Mouse (Mus musculus) cerebellum, adult 8-10 months (tissue): ENCODE data around the gene Mex3a.
A peak's percentile ranks its signal among the peaks of the same experiment; 100 is the strongest.
"Not testable (repeated sequence)": the region's sequence is repeated elsewhere in the genome, so short reads cannot be mapped to it uniquely, and the experiment has no call there.

Experiments
- DNase-seq: peaks from one replicate; pipeline ENCODE4 v3.0.0; 2022

Mex3a gene

DNA sequence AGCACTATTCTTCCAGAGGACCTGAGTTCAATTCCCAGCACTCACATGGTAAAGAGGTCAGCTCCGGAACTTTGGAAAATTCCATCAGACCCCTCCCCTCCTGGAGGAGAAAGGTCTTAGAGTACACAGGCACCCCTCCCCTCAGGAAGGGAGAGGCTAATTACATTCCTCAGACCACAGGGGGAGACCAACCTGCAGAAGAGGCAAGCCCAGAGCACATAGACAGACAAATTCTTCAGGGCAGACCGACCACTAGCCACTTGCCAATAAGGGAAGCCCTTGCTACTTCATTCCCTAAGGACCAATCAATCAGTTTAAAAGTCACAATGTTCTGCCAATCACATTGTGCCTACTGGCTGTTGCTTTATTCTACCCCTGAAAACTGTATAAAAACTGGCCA, 40.6 kb downstream of the Mex3a start:
- no peak for DNase-seq

DNA sequence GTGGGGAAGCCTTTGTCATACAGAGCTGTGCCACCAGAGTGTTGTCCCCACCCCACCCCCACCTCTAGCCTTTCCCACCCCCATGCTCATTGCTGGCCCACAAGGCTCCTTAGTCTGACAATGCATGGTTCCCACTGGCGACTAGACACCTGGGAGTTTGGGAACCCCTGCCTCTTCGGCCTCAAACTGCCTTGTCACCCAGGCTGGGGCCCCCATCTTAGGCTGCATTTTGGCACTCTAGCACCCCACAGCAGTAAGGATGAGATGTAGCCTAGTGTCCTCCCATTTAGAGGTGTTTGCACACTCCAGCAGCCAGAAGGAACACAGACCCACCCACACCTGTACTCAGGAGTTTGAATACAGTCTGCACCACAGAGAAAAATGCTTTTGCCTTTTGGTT, 41.6 kb downstream of the Mex3a start:
- no peak for DNase-seq

DNA sequence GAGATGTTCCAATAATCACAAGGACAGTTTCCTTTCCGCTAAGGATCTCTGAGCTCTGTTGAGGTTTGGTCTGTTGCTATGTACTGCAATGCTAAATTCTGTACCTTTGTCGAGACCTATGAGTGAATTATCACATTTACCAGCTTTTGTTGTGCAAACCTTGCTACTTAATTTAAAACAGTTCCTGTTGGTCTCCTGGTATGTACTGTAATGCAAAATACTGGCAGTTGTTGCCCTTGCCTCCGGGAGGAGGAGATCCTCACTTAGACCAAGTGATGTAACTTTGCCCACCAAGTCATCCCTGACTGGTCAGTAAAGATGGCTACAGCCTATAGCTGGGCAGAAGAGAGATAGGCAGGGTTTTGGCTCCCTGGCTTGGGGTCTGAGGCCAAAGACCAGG, 43.3 kb downstream of the Mex3a start, which contains the start of gene Ssr2:
Ssr2 (plus strand) TSS at position 337 of the 400 bp plus-strand sequence.
- no peak for DNase-seq

DNA sequence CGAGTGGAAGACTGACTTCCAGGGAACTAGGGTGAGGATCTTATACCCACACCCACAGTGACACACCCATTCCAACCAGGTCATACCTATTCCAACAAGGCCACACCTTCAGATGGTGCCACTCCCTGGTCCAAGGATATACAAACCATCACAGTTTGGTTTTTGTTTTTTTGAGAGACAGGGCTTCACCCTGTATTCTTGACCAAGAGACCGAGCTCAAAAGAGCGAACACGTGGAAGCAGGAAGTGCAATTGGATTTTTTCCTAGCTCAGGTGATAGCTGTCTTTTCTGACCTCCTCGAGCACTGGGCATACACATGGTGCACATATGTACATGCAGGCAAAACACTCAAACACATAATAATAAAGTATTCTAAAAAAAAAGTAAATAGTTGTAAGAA, 45.7 kb downstream of the Mex3a start:
- DNase-seq: not testable (repeated sequence)

- DNase-seq: no peak
Measured at GRCm38 (mm10) chr3:88578498-88579424, 46.6 kb downstream of the Mex3a start.

DNA sequence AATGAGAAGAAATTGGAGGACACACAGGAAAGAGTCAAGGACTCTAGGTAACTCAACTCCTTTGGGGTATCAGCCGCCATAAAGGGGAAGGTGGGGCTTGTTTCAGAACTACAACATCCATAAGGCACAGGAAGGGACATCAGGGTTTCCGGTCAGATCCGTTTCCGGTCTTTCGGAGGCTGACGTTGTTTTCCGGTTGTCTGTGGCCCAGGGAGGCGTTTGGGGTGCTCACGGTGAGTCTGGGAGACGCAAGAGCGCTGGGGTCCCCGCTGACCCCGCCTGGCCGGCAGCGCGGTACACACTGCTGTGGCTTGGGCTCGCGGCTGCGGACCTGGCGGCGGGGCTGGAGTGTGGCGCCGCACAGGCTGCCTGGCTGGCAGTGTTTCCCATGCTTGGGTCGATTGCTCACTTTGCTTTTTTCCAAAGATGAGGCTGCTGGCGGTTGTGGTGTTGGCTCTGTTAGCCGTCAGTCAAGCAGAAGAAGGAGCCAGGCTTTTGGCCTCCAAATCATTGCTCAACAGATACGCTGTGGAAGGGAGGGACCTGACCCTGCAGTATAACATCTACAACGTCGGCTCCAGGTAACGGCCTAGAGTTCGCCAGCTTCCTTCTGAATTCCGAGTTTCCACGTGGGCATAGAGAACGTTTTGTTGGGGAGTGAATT, 47.4 kb downstream of the Mex3a start:
- DNase-seq: peak; percentile 80

GRCm38 (mm10) chr3:88585769-88586168, 53.6 kb downstream of the Mex3a start:
- DNase-seq: no peak

DNA sequence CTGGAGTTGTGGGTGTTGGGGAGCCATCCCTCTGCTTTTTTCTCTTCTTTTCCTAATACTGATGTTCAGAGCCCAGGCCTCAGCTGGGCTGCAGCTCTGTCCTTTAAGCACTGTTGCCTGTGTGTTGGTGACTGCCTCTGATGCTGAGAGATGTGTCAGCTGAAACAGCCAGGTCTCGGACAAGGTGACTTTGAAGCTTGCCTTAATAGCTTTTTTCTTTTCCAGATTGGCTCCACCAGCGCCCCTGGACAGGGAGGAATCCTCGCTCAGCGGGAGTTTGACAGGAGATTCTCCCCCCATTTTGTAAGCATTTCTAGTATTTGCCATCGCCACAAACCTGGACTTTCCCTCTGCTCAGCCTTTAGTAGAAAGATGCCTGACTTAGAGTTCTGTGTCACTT, 54.4 kb downstream of the Mex3a start:
- no peak for DNase-seq

GRCm38 (mm10) chr3:88590246-88590645, 58.1 kb downstream of the Mex3a start:
- no peak for DNase-seq
